Mouse (Mus musculus): ENCODE data around the gene Hnf1a. TPM values are rescaled to one million over a fixed set of nuclear protein-coding genes. Genes with fewer than 3 reads are reported as not detected.
"Not testable (repeated sequence)": the region's sequence is repeated elsewhere in the genome, so short reads cannot be mapped to it uniquely, and the experiment has no call there.

Hnf1a gene
- total RNA-seq, 2 experiments from 2014 or later: 0.10 TPM; not detected in 1

- intact Hi-C loops (cut with DNase I): no loop called here
- no peak for DNase-seq
Measured at GRCm38 (mm10) chr5:114949812-114950211, 21.1 kb downstream of the Hnf1a start.

DNA sequence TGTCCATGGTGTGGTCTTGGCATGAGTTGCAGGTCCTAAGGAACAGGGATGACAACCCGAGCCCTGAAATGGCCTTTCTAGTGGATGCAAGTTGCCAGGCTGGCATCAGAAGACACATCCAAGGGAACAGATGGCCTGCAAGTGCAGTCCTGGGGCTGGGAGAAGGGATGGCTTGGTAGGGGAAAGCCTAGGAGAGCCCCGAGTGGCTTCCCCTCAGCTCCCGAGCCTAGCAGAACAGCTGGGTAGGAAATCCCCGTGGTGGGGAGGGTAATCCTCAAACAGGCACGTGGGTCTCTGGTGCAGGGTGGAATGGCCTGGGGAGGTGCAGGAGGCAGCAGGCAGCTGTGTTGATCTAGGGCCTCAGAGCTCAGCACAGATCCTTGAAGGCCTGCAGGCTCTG, 21.6 kb downstream of the Hnf1a start:
- intact Hi-C loops (cut with DNase I): no loop called here
- no peak for DNase-seq

DNA sequence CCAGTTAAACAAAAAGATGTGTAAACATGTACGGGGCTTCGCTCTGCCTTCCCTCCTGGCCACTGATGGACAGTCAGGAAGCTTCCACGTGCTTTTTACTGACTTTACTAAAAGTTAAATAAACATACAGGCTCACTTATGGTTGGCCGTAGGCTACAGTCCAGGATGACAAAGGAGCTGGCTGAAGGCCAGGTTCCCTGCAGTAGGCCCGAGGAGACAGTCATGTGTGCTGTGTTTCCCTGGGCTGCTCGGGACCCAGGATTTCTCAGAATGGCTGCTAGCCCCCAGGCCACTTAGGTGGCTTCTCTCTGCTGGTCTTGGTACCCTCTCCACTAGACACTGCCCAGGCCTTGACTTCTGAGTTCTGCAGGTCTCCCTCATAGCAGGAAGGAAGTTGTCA, 22.0 kb downstream of the Hnf1a start:
- intact Hi-C loops (cut with DNase I): no loop called here
- peak; percentile 60 to 68 for DNase-seq

DNA sequence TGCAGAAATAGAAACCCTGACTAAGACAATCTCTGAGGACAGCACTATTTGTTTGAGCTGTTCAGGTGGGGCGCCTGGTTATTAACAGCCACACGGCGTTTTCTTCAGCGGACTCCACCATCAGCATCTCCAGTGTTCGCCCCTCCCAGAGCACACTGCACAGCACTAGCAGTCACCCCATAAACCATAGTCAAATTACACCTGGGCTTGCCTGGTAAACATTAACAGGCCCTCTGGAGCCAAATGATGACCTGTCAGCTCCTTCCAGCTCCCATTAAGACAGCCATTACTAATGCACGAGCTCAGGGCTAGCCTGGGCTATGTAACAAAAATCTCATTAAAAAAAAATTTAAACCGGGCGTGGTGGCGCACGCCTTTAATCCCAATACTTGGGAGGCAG, 25.8 kb downstream of the Hnf1a start:
- DNase-seq: no peak
- intact Hi-C loops (cut with DNase I): no loop called here

GRCm38 (mm10) chr5:114942766-114943130, 28.1 kb downstream of the Hnf1a start:
- intact Hi-C loops (cut with DNase I): no loop called here
- no peak for DNase-seq

DNA sequence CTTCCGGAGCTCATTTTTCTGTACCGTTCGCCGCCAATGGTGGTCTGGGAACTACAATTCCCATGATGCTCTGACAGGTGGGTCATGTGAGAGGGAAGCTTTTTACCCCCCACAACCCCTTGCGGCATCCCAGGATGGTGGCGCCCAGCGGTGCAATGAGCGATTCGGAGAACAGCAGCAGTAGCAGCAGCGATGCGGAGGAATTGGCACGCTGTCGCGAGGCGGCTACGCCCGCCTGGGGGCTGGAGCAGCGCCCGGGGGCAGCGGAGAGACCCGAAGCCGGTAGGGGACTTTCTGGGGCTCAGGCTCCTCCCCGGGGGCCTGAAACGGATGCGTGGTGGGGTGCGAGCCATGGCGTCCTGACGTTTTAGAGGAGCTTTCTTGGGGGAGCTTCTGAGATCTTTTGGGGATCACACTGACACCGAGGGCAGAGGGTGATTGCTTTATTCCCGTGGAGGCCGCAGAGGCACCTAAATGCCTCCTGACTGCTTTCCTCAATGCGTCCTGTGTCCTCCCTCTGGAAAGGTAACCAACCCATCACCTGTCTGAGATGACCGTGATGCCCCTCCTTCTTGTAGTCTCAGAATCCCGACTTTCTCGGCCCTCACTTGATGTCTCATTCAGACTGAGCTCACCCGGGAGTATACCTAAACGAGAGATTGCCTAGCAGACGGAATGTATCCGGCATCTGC, 28.7 kb downstream of the Hnf1a start, which contains the start of gene 2210016L21Rik:
2210016L21Rik (plus strand) TSS at position 85 of the 692 bp plus-strand sequence.
- DNase-seq: peak; percentile 76 to 83
- intact Hi-C loops (cut with DNase I): no loop called here

DNA sequence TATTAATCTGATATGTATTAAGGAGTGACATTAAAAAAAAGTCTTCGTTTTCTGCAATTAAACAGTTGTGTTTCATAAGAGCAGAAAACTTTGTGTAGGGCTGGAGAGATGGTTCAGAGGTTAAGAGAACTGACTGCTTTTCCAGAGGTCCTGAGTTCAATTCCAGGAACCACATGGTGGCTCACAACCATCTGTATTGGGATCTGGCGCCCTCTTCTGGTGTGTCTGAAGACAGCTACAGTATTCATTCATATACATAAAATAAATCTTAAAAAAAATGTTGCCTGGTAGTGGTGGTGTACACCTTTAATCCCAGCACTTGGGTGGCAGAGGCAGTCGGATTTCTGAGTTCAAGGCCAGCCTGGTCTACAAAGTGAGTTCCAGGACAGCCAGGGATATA, 29.8 kb downstream of the Hnf1a start:
- DNase-seq; intact Hi-C loops (cut with DNase I): not testable (repeated sequence)

DNA sequence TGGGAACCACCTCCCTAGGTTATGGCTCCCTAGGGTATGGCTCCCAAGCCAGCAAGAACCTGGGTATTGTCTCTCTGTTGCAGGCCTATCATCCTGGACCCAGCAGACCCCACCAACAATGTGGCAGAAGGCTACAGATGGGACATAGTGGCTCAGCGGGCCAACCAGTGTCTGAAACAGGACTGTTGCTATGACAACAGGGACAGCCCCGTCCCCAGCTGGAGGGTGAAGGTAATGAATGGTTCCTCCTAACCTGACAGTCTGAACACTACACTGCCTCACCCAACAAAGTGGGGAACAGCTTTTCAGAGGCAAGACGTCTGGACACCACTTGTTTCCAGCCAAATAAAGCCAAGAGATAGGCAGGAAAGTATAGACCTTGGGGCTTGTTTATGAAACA, 35.1 kb downstream of the Hnf1a start:
- DNase-seq: no peak
- intact Hi-C loops (cut with DNase I): no loop called here

DNA sequence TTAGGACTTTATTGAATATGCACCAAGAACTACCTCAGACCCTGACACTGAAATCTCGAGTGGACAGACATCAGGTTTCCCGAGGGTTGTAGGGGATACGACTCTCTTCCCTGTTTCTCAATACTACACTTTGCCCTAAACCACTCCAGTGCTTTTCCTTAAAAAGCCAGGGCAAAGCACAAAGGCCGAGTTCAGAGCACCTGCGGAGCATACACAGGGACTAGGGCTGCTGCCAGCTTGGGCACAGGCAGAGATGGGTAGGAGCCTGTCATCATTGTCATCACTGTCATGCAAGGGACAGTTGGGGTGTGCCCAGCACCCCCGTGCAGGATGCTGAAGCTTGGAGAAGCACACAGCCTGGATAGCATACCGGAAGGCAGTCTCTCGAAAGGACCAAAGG, 37.7 kb downstream of the Hnf1a start:
- intact Hi-C loops (cut with DNase I): no loop called here
- no peak for DNase-seq

DNA sequence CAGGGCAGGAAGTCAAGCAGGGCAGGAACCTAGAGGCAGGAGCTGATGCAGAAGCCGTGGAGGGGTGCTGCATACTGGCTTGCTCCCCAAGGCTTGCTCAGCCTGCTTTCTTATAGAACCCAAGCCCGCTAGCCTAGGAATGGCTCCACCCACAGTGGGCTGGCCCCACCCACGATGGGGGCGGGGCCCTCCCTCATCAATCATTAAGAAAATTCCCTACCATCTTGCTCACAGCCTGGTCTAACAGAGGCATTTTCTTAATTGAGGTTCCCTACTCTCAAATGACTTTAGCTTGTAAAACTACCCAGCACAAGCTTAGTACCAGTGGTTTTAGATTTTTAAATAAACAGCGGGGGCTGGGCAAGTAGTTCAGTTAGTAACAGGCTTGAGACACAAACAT, 39.3 kb downstream of the Hnf1a start:
- intact Hi-C loops (cut with DNase I): no loop called here
- DNase-seq: no peak

DNA sequence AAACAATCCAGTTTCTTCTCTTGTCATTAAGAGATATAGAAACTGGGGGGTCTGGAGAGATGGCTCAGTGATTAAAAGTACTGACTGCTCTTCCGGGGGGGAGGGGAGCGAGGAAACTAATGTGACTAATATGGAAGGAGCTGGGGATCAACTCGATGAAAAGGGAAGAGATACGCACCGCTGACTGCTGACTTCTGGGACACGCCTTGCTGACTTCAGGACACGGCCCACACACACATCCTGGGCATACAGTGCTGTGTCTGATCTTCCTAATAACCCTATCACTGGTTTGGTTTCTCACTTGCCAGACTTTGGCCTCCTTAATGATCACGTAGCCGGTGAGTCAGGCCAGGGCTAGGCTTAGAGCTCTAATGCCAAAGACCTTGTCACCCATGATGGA, 44.1 kb downstream of the Hnf1a start:
- intact Hi-C loops (cut with DNase I): no loop called here

GRCm38 (mm10) chr5:114926153-114926684, 44.7 kb downstream of the Hnf1a start:
- DNase-seq: no peak
- intact Hi-C loops (cut with DNase I): no loop called here

More for the DNA sequence above, 44.1 kb downstream of the Hnf1a start:
- DNase-seq: no peak

GRCm38 (mm10) chr5:114922998-114923473, 47.9 kb downstream of the Hnf1a start, which contains the start of gene Oasl1:
TSS of gene Oasl1 (plus strand) at chr5:114923240.
- intact Hi-C loops (cut with DNase I): no loop called here
- DNase-seq: peak; percentile 51 to 66

DNA sequence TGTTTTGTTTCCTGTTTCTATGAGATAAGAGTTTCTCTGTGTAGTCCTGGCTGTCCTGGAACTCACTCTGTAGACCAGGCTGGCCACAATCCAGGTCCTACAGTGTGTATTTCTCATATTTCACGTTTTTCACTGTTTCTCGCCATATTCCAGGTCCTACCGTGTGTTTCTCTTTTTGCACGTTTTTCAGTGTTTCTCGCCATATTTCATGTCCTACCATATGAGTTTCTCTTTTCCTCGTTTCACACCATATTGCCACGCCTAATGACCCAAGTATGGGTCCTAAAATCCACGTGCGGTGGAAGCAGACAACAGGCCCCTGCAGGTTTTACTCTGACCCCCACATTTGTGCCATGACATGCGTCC, 48.5 kb downstream of the Hnf1a start:
- DNase-seq: no peak
- intact Hi-C loops (cut with DNase I): no loop called here

DNA sequence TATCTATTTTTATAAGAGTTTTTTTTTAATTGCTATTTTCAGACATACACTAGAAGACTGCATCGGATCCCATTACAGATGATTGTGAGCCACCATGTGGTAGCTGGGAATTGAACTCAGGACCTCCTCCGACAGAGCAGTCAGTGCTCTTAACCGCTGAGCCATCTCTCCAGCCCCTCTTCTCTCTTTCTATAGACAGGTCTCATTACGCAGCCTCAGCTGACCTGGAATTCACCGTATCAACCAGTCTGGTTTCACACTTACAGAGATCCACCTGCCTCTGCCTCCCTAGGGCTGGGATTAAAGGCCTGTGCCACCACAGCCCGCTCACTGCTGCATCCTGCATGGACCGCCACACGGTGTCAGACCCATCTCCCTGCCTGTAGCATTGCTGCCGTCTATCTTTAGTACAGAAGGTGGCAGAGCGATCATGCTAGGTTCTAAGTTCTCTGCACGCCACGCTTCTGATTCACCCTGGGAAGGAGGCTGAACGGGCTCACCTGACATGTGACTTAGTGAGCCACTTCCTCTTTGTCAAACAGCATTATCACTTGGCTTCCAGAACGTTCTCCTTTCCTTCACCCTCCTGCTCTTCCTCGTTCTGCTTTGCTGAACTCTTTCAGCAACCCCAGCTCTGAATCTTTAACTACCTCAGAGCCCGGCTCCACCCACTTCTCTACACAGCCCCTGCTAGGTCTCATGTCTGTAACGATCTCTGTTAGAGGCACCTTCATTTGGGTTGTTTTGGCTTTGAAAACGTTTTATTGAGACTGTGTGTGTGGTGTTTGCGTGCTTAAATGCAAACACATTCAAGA, 49.1 kb downstream of the Hnf1a start:
- peak in 1 of 2 experiments; percentile 5 for DNase-seq
- intact Hi-C loops (cut with DNase I): no loop called here

GRCm38 (mm10) chr5:114917357-114917756, 53.5 kb downstream of the Hnf1a start:
- DNase-seq; intact Hi-C loops (cut with DNase I): not testable (repeated sequence)

DNA sequence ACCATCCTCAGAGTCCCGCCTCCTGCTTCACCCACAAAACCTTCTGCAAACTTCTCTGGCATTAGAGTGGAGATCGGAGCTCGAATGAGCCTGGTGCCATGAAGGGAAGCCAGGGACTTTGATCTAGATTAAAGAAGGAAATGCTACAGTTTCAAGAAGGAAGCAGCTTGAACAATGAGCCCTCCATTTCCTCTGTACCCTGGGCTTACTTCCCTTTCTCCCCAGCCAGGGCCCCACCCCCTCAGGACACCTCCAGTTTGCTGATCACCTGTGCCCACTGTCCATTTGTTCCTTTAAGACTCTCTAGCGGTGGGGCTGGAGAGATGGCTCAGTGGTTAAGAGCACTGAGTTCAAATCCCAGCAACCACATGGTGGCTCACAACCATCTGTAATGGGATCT, 54.1 kb downstream of the Hnf1a start:
- peak in 1 of 2 experiments; percentile 5 for DNase-seq

DNA sequence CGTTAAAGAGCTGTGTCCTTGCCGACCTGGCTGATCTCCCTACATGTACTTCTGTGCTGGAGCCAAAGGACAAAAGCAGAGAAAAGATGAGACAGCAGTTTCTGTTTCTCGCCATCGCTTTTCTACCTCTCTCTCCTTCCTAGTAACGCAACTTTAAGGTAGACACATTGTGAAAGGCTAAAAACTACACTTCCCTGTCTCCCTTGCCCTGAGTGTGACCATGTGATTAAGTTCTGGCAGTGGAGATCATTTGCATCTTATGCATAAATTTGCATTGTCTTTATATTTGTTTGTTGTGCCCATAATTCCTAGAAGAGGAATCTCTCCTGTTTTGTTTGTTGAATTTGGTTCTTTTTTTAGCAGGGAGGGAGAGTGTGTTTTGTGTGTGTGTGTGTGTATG, 55.0 kb downstream of the Hnf1a start:
- DNase-seq: peak in 1 of 2 experiments; percentile 16
- intact Hi-C loops (cut with DNase I): no loop called here

More for the DNA sequence above, 54.1 kb downstream of the Hnf1a start:
- intact Hi-C loops (cut with DNase I): no loop called here

DNA sequence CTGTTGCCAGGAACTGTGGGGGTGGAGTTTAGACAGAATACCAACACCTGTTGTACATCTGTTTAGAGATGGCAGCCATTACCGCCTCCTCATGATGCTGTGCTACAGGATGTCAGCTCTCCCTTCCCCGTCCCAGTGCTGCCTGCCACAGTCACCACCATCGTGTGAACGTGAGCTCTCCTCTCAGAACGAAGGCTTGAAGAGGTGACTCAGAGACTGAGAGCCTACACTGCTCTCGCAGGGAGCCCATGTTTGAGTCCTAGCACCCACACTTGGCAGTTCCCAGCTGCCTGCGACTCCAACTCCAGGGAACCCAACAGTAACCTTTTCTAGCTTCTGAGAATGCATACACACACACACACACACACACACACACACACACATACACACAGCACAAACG, 56.0 kb downstream of the Hnf1a start:
- no peak for DNase-seq
- intact Hi-C loops (cut with DNase I): no loop called here

DNA sequence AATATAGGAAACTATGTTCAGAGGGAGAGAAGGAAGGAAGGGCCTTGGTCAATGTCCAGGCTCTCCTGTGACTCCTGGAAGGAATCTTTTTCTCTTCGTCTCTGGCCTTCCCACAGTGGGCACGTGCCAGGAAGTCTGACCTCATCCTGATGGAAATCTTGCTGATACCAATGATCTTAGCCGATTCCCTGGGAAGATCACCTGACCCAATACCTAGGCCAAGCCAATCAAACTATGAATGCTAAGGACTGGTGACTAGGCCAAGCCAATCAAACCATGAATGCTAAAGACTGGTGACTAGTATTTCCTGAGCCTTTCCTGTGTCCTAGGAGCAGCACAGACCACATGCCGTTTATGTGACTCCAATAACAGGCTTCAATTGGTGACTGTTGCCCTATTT, 57.2 kb downstream of the Hnf1a start:
- no peak for DNase-seq
- intact Hi-C loops (cut with DNase I): no loop called here

GRCm38 (mm10) chr5:114908598-114909305, 62.1 kb downstream of the Hnf1a start:
- intact Hi-C loops (cut with DNase I): no loop called here
- DNase-seq: no peak
